Mouse (Mus musculus): ENCODE measurements around the gene Dennd6b. TPM values are rescaled to one million over a fixed set of nuclear protein-coding genes. Genes with fewer than 3 reads are reported as not detected.

Gene Dennd6b
- total and polyA plus RNA-seq, 3 experiments: 6.1 to 11.4 TPM; not detected in 1

DNA sequence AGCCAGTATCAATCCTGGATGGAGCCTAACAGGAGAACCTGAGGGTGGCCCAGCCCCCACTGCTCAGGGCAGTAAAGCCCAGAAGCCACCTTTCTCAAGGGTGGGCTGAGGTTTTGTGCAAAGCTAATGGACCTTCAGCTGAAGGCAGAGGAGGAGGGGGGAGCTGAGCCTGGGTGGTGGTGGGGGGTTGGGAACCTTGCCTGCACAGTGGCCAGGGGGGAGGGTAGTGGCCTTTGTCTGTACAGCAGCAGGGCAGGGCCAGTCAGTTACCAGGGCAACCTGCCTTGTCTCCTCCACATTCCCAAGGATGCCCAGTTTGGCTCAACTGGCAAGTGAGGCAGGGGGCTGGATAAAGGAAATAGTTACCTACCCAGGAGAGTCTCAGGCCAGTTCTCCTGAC is 44.0 kb downstream of the Dennd6b start:
- H3K9ac ChIP-seq (ENCODE audit: control insufficient read depth, low read depth, low read length, poor library complexity, severe bottlenecking): no peak overlapping the region
- no peak for DNase-seq (ENCODE audit: low read depth, low spot score)
- no peak overlapping the region for H3K27ac ChIP-seq (ENCODE audit: control insufficient read depth, low read depth, low read length)
- H3K79me2 ChIP-seq (ENCODE audit: control insufficient read depth, insufficient read depth, low read length, poor library complexity): no peaks in the 10 kb centered on the region
- H3K4me3 ChIP-seq (ENCODE audit: control insufficient read depth in 1 of 2, insufficient read depth in 1 of 2, low read depth in 2 of 2, low read length in 2 of 2): no peak overlapping the region
- H3K4me1 ChIP-seq (ENCODE audit: control insufficient read depth in 1 of 2, insufficient read depth in 2 of 2, low read length in 2 of 2): no peaks in the 10 kb centered on the region
- H3K9me3 ChIP-seq (replicated peaks; ENCODE audit: insufficient read depth, low read length): no peaks in the 10 kb centered on the region
- H3K27me3 ChIP-seq (ENCODE audit: control insufficient read depth in 1 of 2, insufficient read depth in 2 of 2, low read length in 2 of 2): peaks cover 0 to 1% of the 10 kb centered on the region in 2 experiments; a peak in 1 of 4 replicates
- TF ChIP-seq UBTF (IDR thresholded peaks at IDR 0.05; ENCODE audit: borderline replicate concordance, insufficient read depth, low read depth, low read length): no peak
- no peak for TF ChIP-seq RCOR1 (IDR thresholded peaks at IDR 0.05; ENCODE audit: low read depth, low read length)
- no peak for TF ChIP-seq MAX (IDR thresholded peaks at IDR 0.05; ENCODE audit: low read length)
- no peak for TF ChIP-seq SIN3A (IDR thresholded peaks at IDR 0.05; ENCODE audit: low read length)
- TF ChIP-seq ETS1 (IDR thresholded peaks at IDR 0.05; ENCODE audit: low read depth, low read length): no peak
- no peak for TF ChIP-seq CTCF (IDR thresholded peaks at IDR 0.05 in 2 of 3, conservative IDR thresholded peaks at IDR 0.05 in 1 of 3; ENCODE audit: control insufficient read depth in 1 of 3, insufficient read depth in 1 of 3, low read depth in 2 of 3, low read length in 3 of 3, poor library complexity in 1 of 3, severe bottlenecking in 1 of 3)
- TF ChIP-seq MYB (IDR thresholded peaks at IDR 0.05; ENCODE audit: low read depth, low read length): no peak
- no peak for TF ChIP-seq HCFC1 (IDR thresholded peaks at IDR 0.05; ENCODE audit: low read depth, low read length)
- TF ChIP-seq MAFK (IDR thresholded peaks at IDR 0.05; ENCODE audit: borderline replicate concordance, low read depth, low read length): no peak
- no peak for TF ChIP-seq GABPA (IDR thresholded peaks at IDR 0.05; ENCODE audit: low read depth, low read length)
- no peak for TF ChIP-seq JUND (IDR thresholded peaks at IDR 0.05; ENCODE audit: low read depth, low read length)
- TF ChIP-seq POLR2AphosphoS5 (IDR thresholded peaks at IDR 0.05; ENCODE audit: borderline replicate concordance, low read depth, low read length): no peak
- TF ChIP-seq EP300 (IDR thresholded peaks at IDR 0.05; ENCODE audit: low read depth in 1 of 2, low read length in 2 of 2): no peak
- no peak for TF ChIP-seq MEF2A (IDR thresholded peaks at IDR 0.05; ENCODE audit: extremely low read depth, insufficient replicate concordance, low read depth, low read length, poor library complexity, severe bottlenecking)
- H3K36me3 ChIP-seq (ENCODE audit: control insufficient read depth in 1 of 2, insufficient read depth in 2 of 2, low read length in 2 of 2): no peaks in the 10 kb centered on the region

GRCm38 (mm10) chr15:89150041-89150390 is 46.3 kb downstream of the Dennd6b start:
- Histone ChIP-seq H3K27ac (ENCODE audit: control insufficient read depth, low read depth, low read length) (no peak overlapping the region), H3K27me3 (ENCODE audit: control insufficient read depth in 1 of 2, insufficient read depth in 2 of 2, low read length in 2 of 2) (peaks cover 0 to 1% of the 10 kb centered on the region in 2 experiments; a peak in 1 of 4 replicates), H3K79me2 (ENCODE audit: control insufficient read depth, insufficient read depth, low read length, poor library complexity) (no peaks in the 10 kb centered on the region), H3K9me3 (replicated peaks; ENCODE audit: insufficient read depth, low read length) (no peaks in the 10 kb centered on the region), H3K36me3 (ENCODE audit: control insufficient read depth in 1 of 2, insufficient read depth in 2 of 2, low read length in 2 of 2) (no peaks in the 10 kb centered on the region), H3K4me1 (ENCODE audit: control insufficient read depth in 1 of 2, insufficient read depth in 2 of 2, low read length in 2 of 2) (no peaks in the 10 kb centered on the region), H3K9ac (ENCODE audit: control insufficient read depth, low read depth, low read length, poor library complexity, severe bottlenecking) (no peak overlapping the region), H3K4me3 (ENCODE audit: control insufficient read depth in 1 of 2, insufficient read depth in 1 of 2, low read depth in 2 of 2, low read length in 2 of 2) (no peak overlapping the region)
- TF ChIP-seq ZKSCAN1 (IDR thresholded peaks at IDR 0.05; ENCODE audit: low read depth, low read length) (no peak), MXI1 (IDR thresholded peaks at IDR 0.05; ENCODE audit: low read depth, low read length) (peak; percentile 70), SIN3A (IDR thresholded peaks at IDR 0.05; ENCODE audit: low read length) (peak; percentile 65)
- DNase-seq (ENCODE audit: low read depth, low spot score): peak; percentile 69

Data from MEL (cell line).